Mouse (Mus musculus) cortical plate, adult 2 months (tissue): ENCODE measurements at regions not wholly inside any gene's neighbourhood (a gene's known extent, or its start where the extent isn't known, plus 50 kb on each side); places are given as distances from the start of the nearest gene placed in this dataset.

Experiments used
- CTCF ChIP-seq: fragments of 200-500 bp; IDR thresholded peaks from 2 replicates; pipeline ENCODE4 v1.5.1; 2011; ENCODE audit warnings: mild to moderate bottlenecking, control low read depth, low read length; ENCODE audit not compliant: insufficient read depth; ENCODE audit errors: extremely low read depth
- POLR2A ChIP-seq: fragments of 200-500 bp; IDR thresholded peaks from 2 replicates; pipeline ENCODE4 v1.6.1; 2011; ENCODE audit warnings: mild to moderate bottlenecking, low read length, control low read depth; ENCODE audit not compliant: insufficient read depth; ENCODE audit errors: extremely low read depth

GRCm38 (mm10) chr10:67804637-67805036 is 107.8 kb downstream of the Zfp365 start:
- no peak for TF ChIP-seq POLR2A
- no peak for TF ChIP-seq CTCF
